Mouse (Mus musculus) lung, postnatal 14 days (tissue): ENCODE results near the gene Evx1.
"Not testable (repeated sequence)": the region's sequence is repeated elsewhere in the genome, so short reads cannot be mapped to it uniquely, and the experiment has no call there.

Experiments
- DNase-seq: peaks from one replicate; pipeline ENCODE4 v3.0.0; 2021

The Evx1 gene

GRCm38 (mm10) chr6:52321826-52322315, 8.6 kb downstream of the Evx1 start:
- DNase-seq: no peak

- DNase-seq: no peak
These were observed 9.5 kb downstream of the Evx1 start for GRCm38 (mm10) chr6:52322721-52323215.

- no peak for DNase-seq
These were observed 10.0 kb downstream of the Evx1 start for GRCm38 (mm10) chr6:52323292-52323691.

- no peak for DNase-seq
These were observed 10.8 kb downstream of the Evx1 start for GRCm38 (mm10) chr6:52324061-52324460.

- not testable (repeated sequence) for DNase-seq
These were observed 33.5 kb downstream of the Evx1 start for GRCm38 (mm10) chr6:52346816-52347215.

GRCm38 (mm10) chr6:52366021-52366420, 52.7 kb downstream of the Evx1 start:
- DNase-seq: no peak

GRCm38 (mm10) chr6:52366533-52366932, 53.2 kb downstream of the Evx1 start:
- no peak for DNase-seq

GRCm38 (mm10) chr6:52367067-52367466, 53.8 kb downstream of the Evx1 start:
- no peak for DNase-seq
